Mouse (Mus musculus) ES-E14 (cell line): ENCODE results near the gene Cox19. TPM values are rescaled to one million over a fixed set of nuclear protein-coding genes. Genes with fewer than 3 reads are reported as not detected.

Source experiments
- DNase-seq: peaks from one replicate; pipeline ENCODE4 v3.0.0-alpha.2; 2013; ENCODE audit warnings: low read depth, low spot score
- H3K27ac ChIP-seq: 2 replicates; pipeline ENCODE4 v1.5.1; 2012; ENCODE audit warnings: low read depth, mild to moderate bottlenecking, low read length, moderate library complexity, mixed read lengths; ENCODE audit not compliant: poor library complexity, insufficient read depth, severe bottlenecking
- H3K36me3 ChIP-seq: 2 replicates; pipeline ENCODE4 v1.6.1; 2012; ENCODE audit warnings: mild to moderate bottlenecking, low read length, moderate library complexity, mixed read lengths; ENCODE audit not compliant: control insufficient read depth, poor library complexity, insufficient read depth, severe bottlenecking
- H3K4me1 ChIP-seq, 2 experiments: fragments of 150-350 bp in 1 of 2; sonication (generic) in 1 of 2; 2 replicates each; pipeline ENCODE4 v1.6.1; 2012; ENCODE audit warnings: low read length in 2 of 2, mild to moderate bottlenecking in 1 of 2, mixed read lengths in 1 of 2; ENCODE audit not compliant: control insufficient read depth in 2 of 2, insufficient read depth in 2 of 2, poor library complexity in 1 of 2
- H3K4me3 ChIP-seq, 2 experiments: fragments of 150-350 bp in 1 of 2; sonication (generic) in 1 of 2; 2 replicates each; pipeline ENCODE4 v1.5.1; 2012; ENCODE audit warnings: low read length in 2 of 2, low read depth in 1 of 2, mild to moderate bottlenecking in 1 of 2, mixed read lengths in 1 of 2; ENCODE audit not compliant: insufficient read depth in 1 of 2, poor library complexity in 1 of 2, severe bottlenecking in 1 of 2
- H3K9ac ChIP-seq: 2 replicates; pipeline ENCODE4 v1.6.1; 2012; ENCODE audit warnings: low read depth, mild to moderate bottlenecking, low read length, mixed read lengths; ENCODE audit not compliant: poor library complexity, insufficient read depth, severe bottlenecking
- H3K9me3 ChIP-seq: fragments of 150-350 bp; sonication (generic); 2 replicates; pipeline ENCODE4 v1.6.1; 2012; ENCODE audit warnings: low read depth, mild to moderate bottlenecking, low read length; ENCODE audit not compliant: control insufficient read depth, insufficient read depth
- CHD2 ChIP-seq: IDR thresholded peaks from 2 replicates; pipeline ENCODE4 v1.6.1; 2014; ENCODE audit warnings: mild to moderate bottlenecking, low read depth, low read length, inconsistent platforms
- HCFC1 ChIP-seq: IDR thresholded peaks from 2 replicates; pipeline ENCODE4 v1.6.1; 2012; ENCODE audit warnings: low read length, inconsistent platforms, borderline replicate concordance; ENCODE audit not compliant: insufficient read depth
- MAFK ChIP-seq: IDR thresholded peaks from 2 replicates; pipeline ENCODE4 v1.6.1; 2014; ENCODE audit warnings: mild to moderate bottlenecking, low read depth, low read length, inconsistent platforms; ENCODE audit not compliant: insufficient read depth
- ZC3H11A ChIP-seq: IDR thresholded peaks from 2 replicates; pipeline ENCODE4 v1.6.1; 2012; ENCODE audit warnings: low read depth, mild to moderate bottlenecking, inconsistent platforms, low read length, borderline replicate concordance
- ZNF384 ChIP-seq: IDR thresholded peaks from 2 replicates; pipeline ENCODE4 v1.6.1; 2012; ENCODE audit warnings: low read depth, low read length, inconsistent platforms
- in situ Hi-C, 2 experiments: fragments of 600-800 bp; cut with MboI; formaldehyde crosslinking; loops; one replicate each; pipeline ENCODE4 v1.15.1; 2025; ENCODE audit warnings: low sequenced_read_pairs in 2 of 2, inconsistent platforms in 1 of 2; ENCODE audit not compliant: unreplicated experiment in 2 of 2
- total RNA-seq: library from RNA; depleted of rRNA; stranded (reverse); fragments of 300-350 nt; gene quantifications from 2 replicates; pipeline ENCODE4 v1.2.3, GENCODE M21; 2012

The Cox19 gene
- total RNA-seq, 1 experiment = 26.6 TPM

- Histone ChIP-seq H3K9me3 (no peaks in the 10 kb centered on the region), H3K4me1 (peaks cover 0 to 10% of the 10 kb centered on the region in 2 experiments; a peak in 2 of 4 replicates), H3K27ac (no peak overlapping the region), H3K9ac (no peak overlapping the region), H3K36me3 (peaks cover 9% of the 10 kb centered on the region; the same call in 1 of the 2 replicates), H3K4me3 (no peak overlapping the region)
- in situ Hi-C loops = no loop called here
- peak; percentile 29 for DNase-seq
- TF ChIP-seq HCFC1 = no peak
- no peak for TF ChIP-seq CHD2
- no peak for TF ChIP-seq ZC3H11A
- TF ChIP-seq ZNF384 = no peak
- no peak for TF ChIP-seq MAFK
Observed at GRCm38 (mm10) chr5:139291811-139292560, 59.2 kb downstream of the Cox19 start.

GRCm38 (mm10) chr5:139290467-139291259 lies 60.6 kb downstream of the Cox19 start:
- DNase-seq = no peak
- no peak overlapping the region for H3K9ac ChIP-seq
- no peak overlapping the region for H3K4me3 ChIP-seq
- H3K9me3 ChIP-seq = no peaks in the 10 kb centered on the region
- peaks cover 0 to 20% of the 10 kb centered on the region in 2 experiments; a peak in 2 of 4 replicates for H3K4me1 ChIP-seq
- TF ChIP-seq CHD2 = no peak
- no peak for TF ChIP-seq HCFC1
- no peak for TF ChIP-seq ZC3H11A
- TF ChIP-seq MAFK = no peak
- TF ChIP-seq ZNF384 = no peak
- no peak overlapping the region for H3K27ac ChIP-seq
- H3K36me3 ChIP-seq = peaks cover 9% of the 10 kb centered on the region; the same call in 1 of the 2 replicates
- in situ Hi-C loops = no loop called here

GRCm38 (mm10) chr5:139288591-139288990 lies 62.6 kb downstream of the Cox19 start:
- H3K36me3 ChIP-seq = peaks cover 16% of the 10 kb centered on the region; the same call in 1 of the 2 replicates
- no peak for DNase-seq
- no peaks in the 10 kb centered on the region for H3K9me3 ChIP-seq
- no peak overlapping the region for H3K9ac ChIP-seq
- TF ChIP-seq ZC3H11A (no peak), CHD2 (no peak), MAFK (no peak), ZNF384 (no peak), HCFC1 (no peak)
- no peak overlapping the region for H3K27ac ChIP-seq
- H3K4me1 ChIP-seq = peaks cover 0 to 29% of the 10 kb centered on the region in 2 experiments; a peak in 2 of 4 replicates
- H3K4me3 ChIP-seq = no peak overlapping the region
- in situ Hi-C loops = no loop called here

- DNase-seq = no peak
Observed at GRCm38 (mm10) chr5:139287787-139288186, 63.4 kb downstream of the Cox19 start.

More at GRCm38 (mm10) chr5:139287787-139288186, 63.4 kb downstream of the Cox19 start:
- no peak overlapping the region for H3K9ac ChIP-seq
- H3K9me3 ChIP-seq = no peaks in the 10 kb centered on the region
- peaks cover 16% of the 10 kb centered on the region; the same call in 1 of the 2 replicates for H3K36me3 ChIP-seq
- TF ChIP-seq HCFC1 (no peak), ZNF384 (no peak), MAFK (no peak), ZC3H11A (no peak), CHD2 (no peak)
- no peak overlapping the region for H3K27ac ChIP-seq
- H3K4me3 ChIP-seq = no peak overlapping the region
- in situ Hi-C loops = no loop called here
- H3K4me1 ChIP-seq = peaks cover 0 to 32% of the 10 kb centered on the region in 2 experiments; a peak in 2 of 4 replicates
